Mouse (Mus musculus) G1E (cell line): ENCODE results near the gene Olfr1396.

Source experiments
- CTCF ChIP-seq: IDR thresholded peaks from 2 replicates; pipeline ENCODE4 v1.5.1; 2012; ENCODE audit warnings: low read depth, low read length, inconsistent platforms, mixed read lengths
- GATA1 ChIP-seq: IDR thresholded peaks from 2 replicates; pipeline ENCODE4 v1.6.1; 2012; ENCODE audit warnings: borderline replicate concordance, low read length, inconsistent platforms, mixed read lengths
- TAL1 ChIP-seq: conservative IDR thresholded peaks from 2 replicates; pipeline ENCODE4 v1.6.1; 2012; ENCODE audit warnings: low read depth, low read length, inconsistent platforms, mixed read lengths

- TF ChIP-seq TAL1, result no peak
- no peak for TF ChIP-seq CTCF
- no peak for TF ChIP-seq GATA1
These were observed 22.6 kb downstream of the Olfr1396 start for GRCm38 (mm10) chr11:49092053-49092586.
